Comparison of ENCODE assay signal across 13 mouse cellular contexts in genomic region chr1:48881373-48881772, GRCm38 (mm10).
DNase-seq lines count a peak whose midpoint lies in the region; ATAC-seq and TF ChIP-seq lines count a peak whose summit lies in the region.
"Had no signal": no experiment of that assay in that cellular context is flagged by ENCODE, and none has a peak within 500 bp of the region (broad histone marks: within the 10 kb centered on the region; RNA-seq: fewer than 3 reads in every experiment).

No protein-coding gene starts in this region.

- H3K27me3 ChIP-seq in forebrain, postnatal 0 days (ENCODE audit: insufficient read depth, low read length): no peaks in the 10 kb centered on the region
- H3K27me3 ChIP-seq in forebrain, embryonic 11.5 days (ENCODE audit: control insufficient read depth, insufficient read depth, low read length): no peaks in the 10 kb centered on the region
- H3K27me3 ChIP-seq: embryonic facial prominence, embryonic 15.5 days; heart, embryonic 15.5 days; liver, embryonic 15.5 days had no signal

- H3K4me1 ChIP-seq in forebrain, postnatal 0 days (ENCODE audit: insufficient read depth): no peaks in the 10 kb centered on the region
- no peaks in the 10 kb centered on the region for H3K4me1 ChIP-seq in forebrain, embryonic 11.5 days (replicated peaks; ENCODE audit: control insufficient read depth, insufficient read depth, low read length)
- H3K4me1 ChIP-seq: embryonic facial prominence, embryonic 15.5 days; heart, embryonic 15.5 days; liver, embryonic 15.5 days had no signal

- peak; percentile 24 for DNase-seq in forebrain, postnatal 0 days
- DNase-seq in forebrain, embryonic 11.5 days (ENCODE audit: low spot score): no peak
- DNase-seq in 3134 (ENCODE audit: extremely low read depth, insufficient read length, low spot score) (peak; percentile 51), MN1 (ENCODE audit: low spot score) (peak; percentile 65)
- DNase-seq in embryo, embryonic 11.5 days (ENCODE audit: low read depth, low spot score): peak; percentile 20
- no peak for DNase-seq in gastrocnemius, postnatal 36 days
- DNase-seq in layer of hippocampus, adult 2 months (ENCODE audit: low spot score in 2 of 2): no peak
- no peak for DNase-seq in layer of hippocampus, adult 11-12 months (ENCODE audit: low spot score)

- 54% methylated on average over 1 of the region's 1 CpGs for WGBS in forebrain, postnatal 0 days
- 89% methylated on average over 1 of the region's 1 CpGs for WGBS in forebrain, embryonic 11.5 days

- H3K4me3 ChIP-seq in forebrain, postnatal 0 days (ENCODE audit: low read depth, low read length): no peak overlapping the region
- no peak overlapping the region for H3K4me3 ChIP-seq in forebrain, embryonic 11.5 days (ENCODE audit: low read depth, low read length)
- H3K4me3 ChIP-seq in layer of hippocampus, adult 2 months: no peak overlapping the region
- H3K4me3 ChIP-seq: embryonic facial prominence, embryonic 15.5 days; heart, embryonic 15.5 days; liver, embryonic 15.5 days had no signal

- no peak overlapping the region for H3K9ac ChIP-seq in forebrain, postnatal 0 days
- H3K9ac ChIP-seq in forebrain, embryonic 11.5 days (ENCODE audit: low read length): no peak overlapping the region
- H3K9ac ChIP-seq: embryonic facial prominence, embryonic 15.5 days; heart, embryonic 15.5 days; liver, embryonic 15.5 days had no signal

- no peak overlapping the region for H3K4me2 ChIP-seq in forebrain, postnatal 0 days (ENCODE audit: low read depth)
- no peak overlapping the region for H3K4me2 ChIP-seq in forebrain, embryonic 11.5 days (ENCODE audit: low read depth, low read length, severe bottlenecking)
- H3K4me2 ChIP-seq: embryonic facial prominence, embryonic 15.5 days; heart, embryonic 15.5 days; liver, embryonic 15.5 days had no signal

- no peak for ATAC-seq in forebrain, postnatal 0 days
- no peak for ATAC-seq in forebrain, embryonic 11.5 days (replicated peaks; ENCODE audit: low FRiP score)
- ATAC-seq: intestine, postnatal 0 days had no signal

- TF ChIP-seq CTCF in forebrain, postnatal 0 days (IDR thresholded peaks at IDR 0.05; ENCODE audit: low read depth): no peak
- TF ChIP-seq CTCF in layer of hippocampus, adult 2 months (conservative IDR thresholded peaks at IDR 0.05): no peak

- no peaks in the 10 kb centered on the region for H3K36me3 ChIP-seq in forebrain, postnatal 0 days (ENCODE audit: insufficient read depth)
- H3K36me3 ChIP-seq in forebrain, embryonic 11.5 days (ENCODE audit: control insufficient read depth, insufficient read depth, low read length): no peaks in the 10 kb centered on the region
- H3K36me3 ChIP-seq: embryonic facial prominence, embryonic 15.5 days; G1E; heart, embryonic 15.5 days; liver, embryonic 15.5 days had no signal

- no peaks in the 10 kb centered on the region for H3K9me3 ChIP-seq in forebrain, postnatal 0 days (ENCODE audit: low read length)
- H3K9me3 ChIP-seq in forebrain, embryonic 11.5 days (ENCODE audit: control insufficient read depth, low read length): no peaks in the 10 kb centered on the region
- H3K9me3 ChIP-seq: embryonic facial prominence, embryonic 15.5 days; heart, embryonic 15.5 days; liver, embryonic 15.5 days had no signal

- H3K27ac ChIP-seq in forebrain, postnatal 0 days (ENCODE audit: low read depth, low read length): no peak overlapping the region
- H3K27ac ChIP-seq in forebrain, embryonic 11.5 days (ENCODE audit: low read depth, low read length): no peak overlapping the region
- H3K27ac ChIP-seq in layer of hippocampus, adult 2 months: no peak overlapping the region
- H3K27ac ChIP-seq: embryonic facial prominence, embryonic 15.5 days; heart, embryonic 15.5 days; liver, embryonic 15.5 days had no signal

- intact Hi-C loops in gastrocnemius, postnatal 36 days (cut with DNase I): no loop called here

Comparison
In these comparisons a context has a peak if more than half of its experiments do, and no peak if none do; other contexts are left out.
1. DNase-seq: peak in forebrain, postnatal 0 days (single experiment), 3134 (single experiment), MN1 (single experiment) and embryo, embryonic 11.5 days (single experiment); none in forebrain, embryonic 11.5 days (single experiment), gastrocnemius, postnatal 36 days (0 of 2), layer of hippocampus, adult 2 months (0 of 2) and layer of hippocampus, adult 11-12 months (single experiment).